Mouse (Mus musculus) cerebellum, adult 11-12 months (tissue): ENCODE data around the gene Cby3.
A peak's percentile ranks its signal among the peaks of the same experiment; 100 is the strongest.
"Not testable (repeated sequence)": the region's sequence is repeated elsewhere in the genome, so short reads cannot be mapped to it uniquely, and the experiment has no call there.

Source experiments
- DNase-seq: peaks from one replicate; pipeline ENCODE4 v3.0.0; 2022

Cby3 gene

GRCm38 (mm10) chr11:50354162-50354561 is at the start of gene Cby3:
Cby3 (plus strand) TSS chr11:50354462.
- DNase-seq: no peak

GRCm38 (mm10) chr11:50312803-50313202 is 41.5 kb upstream of the Cby3 start:
- no peak for DNase-seq

- DNase-seq: not testable (repeated sequence)
These were observed 34.9 kb upstream of the Cby3 start for GRCm38 (mm10) chr11:50319343-50319742.

DNA sequence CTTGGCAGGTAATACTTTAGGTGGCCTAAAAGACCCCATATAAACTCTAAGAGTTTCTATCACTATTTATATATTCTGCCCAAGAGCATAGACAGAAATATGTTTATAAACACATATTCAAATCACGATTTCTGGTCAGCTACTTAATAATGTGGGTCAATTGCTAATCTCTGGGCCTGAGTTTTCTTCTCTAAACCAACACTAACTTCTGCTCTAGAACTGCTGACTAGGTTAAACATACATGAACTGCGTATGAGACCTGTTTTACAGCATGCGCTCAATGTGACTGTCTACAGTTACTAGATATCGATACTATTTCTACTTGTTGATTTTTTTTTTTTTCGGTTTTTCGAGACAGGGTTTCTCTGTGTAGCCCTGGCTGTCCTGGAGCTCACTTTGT is 33.0 kb upstream of the Cby3 start:
- no peak for DNase-seq

DNA sequence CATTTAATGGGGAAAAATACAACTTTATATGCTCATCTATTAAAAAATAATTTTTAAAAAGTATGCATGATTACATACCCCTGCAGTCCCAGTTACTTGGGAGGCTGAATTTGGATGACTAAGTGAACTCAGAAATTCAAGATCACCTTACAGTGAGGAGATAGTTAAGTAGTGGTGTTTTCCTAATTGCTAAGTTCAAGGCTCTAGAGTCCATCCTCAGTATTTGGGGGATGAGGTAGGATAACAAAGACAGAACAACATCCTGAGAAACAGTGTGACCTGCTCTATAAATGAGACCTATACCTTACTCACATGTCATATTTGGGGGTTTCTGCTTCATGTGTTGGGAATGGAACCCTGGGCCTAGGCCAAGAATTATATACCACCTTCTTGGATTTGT is 31.9 kb upstream of the Cby3 start:
- DNase-seq: no peak

DNA sequence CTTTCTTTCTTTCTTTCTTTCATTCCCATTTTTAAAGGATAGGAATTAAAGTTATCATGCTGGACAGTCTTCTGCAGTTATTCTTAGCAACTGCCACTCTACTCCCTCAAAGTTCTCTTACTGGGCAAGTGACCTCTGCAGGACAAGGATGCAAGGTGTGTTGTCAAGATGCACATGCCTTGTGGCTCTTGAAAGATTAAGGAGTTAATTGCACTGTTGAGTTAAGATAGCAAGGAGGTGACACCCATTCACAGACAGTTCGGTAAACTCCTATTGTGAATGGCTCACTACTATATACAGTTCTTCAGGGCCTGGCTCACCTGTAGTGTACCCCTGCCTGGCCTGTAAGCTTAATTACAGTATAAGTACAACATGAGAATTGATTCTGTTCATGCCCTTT is 30.4 kb upstream of the Cby3 start:
- DNase-seq: no peak

DNA sequence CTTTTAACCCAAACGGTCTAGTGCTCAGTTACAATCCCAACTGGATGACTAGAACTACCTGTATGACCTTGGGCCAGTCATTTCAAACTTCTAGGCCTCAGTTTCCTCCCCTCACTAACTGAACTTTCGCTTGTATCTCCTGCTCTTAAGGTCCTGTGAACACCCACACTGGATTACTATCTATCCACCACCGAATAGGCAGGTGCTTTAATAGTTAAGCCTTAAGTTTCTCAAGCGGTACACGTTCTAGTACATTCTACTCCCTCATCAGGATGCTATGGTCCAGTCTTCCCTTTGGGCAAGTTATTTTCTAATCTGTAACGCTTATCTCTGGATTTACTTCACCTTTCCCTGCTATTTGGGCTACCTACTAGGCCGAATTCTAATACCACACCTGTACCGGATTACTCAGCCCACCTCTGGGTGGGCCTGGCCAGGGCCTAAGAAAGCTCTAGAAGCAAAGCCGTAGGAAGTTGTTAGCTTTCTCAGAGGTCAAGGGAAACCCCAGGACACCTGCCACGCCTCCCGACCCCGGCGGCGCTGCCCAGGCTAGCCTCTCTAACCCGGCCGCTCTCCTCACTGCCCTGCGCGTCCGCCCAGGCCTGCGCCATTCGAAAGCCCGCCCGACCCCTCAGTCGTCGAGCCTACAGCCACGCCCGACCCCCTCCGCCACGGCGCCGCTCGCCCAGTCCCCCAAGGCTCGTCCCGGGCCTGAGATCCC is 29.4 kb upstream of the Cby3 start:
- no peak for DNase-seq

DNA sequence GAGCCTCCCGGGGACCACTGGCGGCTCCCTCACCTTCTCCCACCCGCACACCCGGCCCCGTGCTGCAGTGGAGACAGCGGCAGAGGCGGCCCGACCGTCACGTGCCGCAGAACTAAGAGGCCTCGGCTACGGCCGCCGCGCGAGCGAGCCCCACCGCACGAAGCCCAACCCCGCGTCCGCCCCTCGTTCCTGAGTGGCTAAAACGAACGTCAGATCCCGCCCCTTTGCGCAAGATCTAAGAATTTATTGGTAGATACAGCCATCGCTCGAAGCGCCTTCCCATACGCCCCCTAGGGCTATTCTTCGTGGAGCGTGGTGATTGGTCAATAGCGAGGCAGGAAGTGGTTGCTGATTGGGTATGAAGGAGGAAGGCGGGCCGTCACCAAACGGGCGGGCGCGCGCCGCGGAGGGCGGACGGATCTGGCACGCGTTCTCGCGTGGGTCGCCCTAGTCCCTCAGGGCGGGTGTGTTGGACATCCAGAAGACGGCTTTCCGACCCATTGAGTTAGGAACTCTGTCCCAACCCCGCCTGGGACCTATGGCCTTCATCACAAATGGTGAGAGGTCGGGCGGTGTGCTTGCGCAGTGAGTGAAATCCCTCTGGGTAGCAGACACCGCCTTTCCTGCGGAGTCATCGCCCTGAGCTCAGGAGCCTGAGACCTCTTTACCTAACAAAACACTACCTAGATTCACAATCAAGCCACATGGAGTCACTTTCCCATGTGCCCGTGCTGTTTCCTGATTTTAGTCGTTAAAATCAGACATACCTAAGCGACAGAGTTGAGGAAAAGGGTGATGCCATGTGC is 28.6 kb upstream of the Cby3 start, which contains the start of gene Canx:
TSS of gene Canx (minus strand) at position 178 of the 806 bp plus-strand sequence.
- peak; percentile 99 for DNase-seq

GRCm38 (mm10) chr11:50326302-50326966 is 27.8 kb upstream of the Cby3 start:
- no peak for DNase-seq

- no peak for DNase-seq
These were observed 26.1 kb upstream of the Cby3 start for GRCm38 (mm10) chr11:50328075-50328625.

DNA sequence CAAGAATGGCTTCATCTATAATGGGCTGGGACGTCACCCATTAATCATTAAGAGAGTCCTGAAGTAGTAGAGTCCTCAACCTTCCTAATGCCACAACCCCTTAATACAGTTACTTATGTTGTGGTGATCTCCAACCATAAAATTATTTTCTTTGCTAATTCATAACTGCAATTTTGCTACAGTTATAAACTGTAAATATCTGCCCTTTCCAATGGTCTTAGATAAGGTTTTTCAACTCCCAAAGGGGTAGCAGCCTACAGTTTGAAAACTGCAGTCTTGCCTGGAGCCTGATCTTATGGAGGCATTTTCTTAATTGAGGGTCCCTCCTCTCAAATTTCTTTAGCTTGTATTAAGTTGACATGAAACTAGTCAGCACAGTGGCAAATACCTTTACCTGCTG is 24.9 kb upstream of the Cby3 start:
- no peak for DNase-seq

- no peak for DNase-seq
These were observed 21.1 kb upstream of the Cby3 start for GRCm38 (mm10) chr11:50333181-50333580.

GRCm38 (mm10) chr11:50336126-50336525 is 18.1 kb upstream of the Cby3 start:
- no peak for DNase-seq

- no peak for DNase-seq
These were observed 17.4 kb upstream of the Cby3 start for GRCm38 (mm10) chr11:50336891-50337290.

DNA sequence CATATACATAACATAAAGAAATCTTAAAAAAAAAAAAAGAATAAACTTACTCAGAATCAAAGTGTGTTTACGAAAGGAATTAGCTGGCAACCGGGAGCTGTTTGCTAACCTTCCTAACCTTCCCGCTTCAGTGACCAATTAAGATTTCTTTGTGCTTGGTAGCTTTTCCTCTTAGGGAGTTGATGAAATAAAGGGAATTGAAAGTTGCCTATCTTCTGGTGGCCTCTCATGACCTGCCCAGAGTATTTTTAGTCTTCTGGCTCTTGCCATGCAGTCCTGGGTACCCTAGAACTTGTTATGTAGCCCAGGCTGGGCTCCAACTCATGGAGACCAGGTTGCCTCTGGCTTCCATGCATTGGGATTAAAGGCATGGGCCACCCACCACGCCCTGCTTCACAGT is 8.8 kb upstream of the Cby3 start:
- DNase-seq: no peak

DNA sequence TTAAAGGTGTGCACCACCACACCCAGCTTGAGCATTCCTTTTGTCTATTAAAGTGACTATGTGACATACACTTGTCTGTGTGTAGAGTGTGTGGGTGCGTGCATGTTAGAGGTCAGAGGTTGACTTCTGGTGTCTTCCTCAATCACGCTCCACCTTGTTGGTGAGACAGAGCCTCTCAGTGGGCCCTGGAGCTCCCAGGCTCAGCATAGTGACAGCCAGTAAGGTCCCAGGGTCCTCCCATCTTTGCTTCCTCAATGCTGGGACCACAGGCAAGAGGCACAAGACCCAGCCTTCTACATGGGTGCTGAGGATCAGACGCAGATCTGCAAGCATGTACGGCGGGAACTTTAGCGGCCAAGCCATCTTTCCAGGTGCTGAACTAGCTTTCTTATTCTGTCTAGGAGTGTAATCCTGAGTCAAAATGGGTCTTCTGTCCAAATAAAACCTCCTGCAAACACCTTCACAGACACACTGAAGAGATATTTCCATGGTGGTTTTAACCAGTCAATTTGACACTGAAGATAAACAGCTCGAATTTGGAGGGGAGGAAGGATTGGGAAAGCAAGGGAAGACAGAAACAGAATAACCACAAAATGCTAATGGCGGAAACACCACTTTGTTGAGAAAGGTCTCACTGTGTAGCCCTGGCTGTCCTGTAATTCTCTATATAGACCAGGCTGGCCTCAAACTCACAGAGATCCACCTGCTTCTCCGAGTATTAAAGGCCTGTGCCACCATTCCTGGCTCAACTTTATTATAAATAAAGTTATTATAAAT is 7.8 kb upstream of the Cby3 start:
- DNase-seq: no peak

- DNase-seq: no peak
These were observed 2.1 kb upstream of the Cby3 start for GRCm38 (mm10) chr11:50352177-50352576.

- no peak for DNase-seq
These were observed 589 bp downstream of the Cby3 start for GRCm38 (mm10) chr11:50354851-50355250.

GRCm38 (mm10) chr11:50355395-50355794 is 1.1 kb downstream of the Cby3 start:
- DNase-seq: no peak

- peak; percentile 57 for DNase-seq
These were observed 4.9 kb downstream of the Cby3 start for GRCm38 (mm10) chr11:50358950-50359861.

DNA sequence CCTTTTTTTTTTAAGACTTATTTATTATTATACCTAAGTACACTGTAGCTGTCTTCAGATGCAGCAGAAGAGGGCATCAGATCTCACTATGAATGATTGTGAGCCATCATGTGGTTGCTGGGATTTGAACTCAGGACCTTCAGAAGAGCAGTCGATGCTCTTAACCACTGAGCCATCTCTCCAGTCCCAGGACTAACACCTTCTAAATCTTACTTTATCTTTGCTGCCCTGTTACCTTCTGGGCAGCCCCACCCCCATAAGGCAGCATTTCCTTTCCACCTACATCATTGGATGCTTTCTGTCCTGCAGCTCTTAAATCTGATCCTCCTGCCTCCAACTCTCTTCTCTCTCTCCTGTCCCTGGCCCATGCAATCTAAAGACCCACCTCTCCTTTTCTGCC is 7.0 kb downstream of the Cby3 start:
- DNase-seq: not testable (repeated sequence)
